22 mouse cellular contexts compared by ENCODE assay signal in the genomic region with DNA sequence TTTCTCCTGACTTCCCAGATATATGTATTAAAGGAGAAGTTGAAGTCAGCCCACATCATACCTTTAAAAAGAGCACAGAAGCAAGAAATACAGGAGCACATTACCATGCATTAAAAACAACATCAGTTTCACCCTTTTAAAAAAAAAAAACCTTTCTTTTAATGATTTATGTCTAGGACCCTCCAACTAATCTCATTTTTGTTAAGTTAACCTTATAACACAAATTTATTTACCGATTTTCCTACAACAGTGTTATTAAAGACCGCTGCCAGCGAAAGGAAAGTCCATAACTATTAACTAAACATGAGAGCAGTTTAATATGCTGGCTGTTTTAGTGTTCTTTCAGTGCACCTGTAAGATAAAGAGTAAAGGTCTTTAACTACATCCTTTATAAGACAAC. TPM values are rescaled to one million over a fixed set of nuclear protein-coding genes. Genes with fewer than 3 reads are reported as not detected.
DNase-seq lines count a peak whose midpoint lies in the region; ATAC-seq lines count a peak whose summit lies in the region.
"Had no signal": no experiment of that assay in that cellular context is flagged by ENCODE, and none has a peak within 500 bp of the region (broad histone marks: within the 10 kb centered on the region; RNA-seq: fewer than 3 reads in every experiment).

No protein-coding gene starts in this region.

- H3K4me3 ChIP-seq in heart, embryonic 11.5 days (ENCODE audit: low read depth, low read length), result peak overlapping the region; percentile 73
- no peak overlapping the region for H3K4me3 ChIP-seq in midbrain, embryonic 11.5 days (ENCODE audit: low read depth, low read length)
- H3K4me3 ChIP-seq in midbrain, embryonic 10.5 days, result no peak overlapping the region
- peak overlapping the region; percentile 86 for H3K4me3 ChIP-seq in limb, embryonic 10.5 days
- H3K4me3 ChIP-seq: gastrocnemius, adult 2 months had no signal

- no peak overlapping the region; the same call in 1 of the 2 replicates for H3K4me2 ChIP-seq in heart, embryonic 11.5 days
- no peak overlapping the region for H3K4me2 ChIP-seq in midbrain, embryonic 11.5 days
- H3K4me2 ChIP-seq: liver, embryonic 11.5 days had no signal

- WGBS in heart, embryonic 11.5 days (ENCODE audit: insufficient replicate concordance), result 32% methylated on average over 3 of the region's 3 CpGs
- 14% methylated on average over 3 of the region's 3 CpGs for WGBS in midbrain, embryonic 11.5 days
- 12% methylated on average over 3 of the region's 3 CpGs for WGBS in midbrain, embryonic 10.5 days
- WGBS in limb, embryonic 10.5 days, result 13% methylated on average over 3 of the region's 3 CpGs

- peaks cover 26% of the 10 kb centered on the region for H3K27me3 ChIP-seq in heart, embryonic 11.5 days (ENCODE audit: control insufficient read depth, insufficient read depth, low read length)
- H3K27me3 ChIP-seq in midbrain, embryonic 11.5 days (ENCODE audit: control insufficient read depth, insufficient read depth, low read length), result peaks cover 69% of the 10 kb centered on the region
- H3K27me3 ChIP-seq in midbrain, embryonic 10.5 days (ENCODE audit: low read depth, poor library complexity, severe bottlenecking), result peaks cover 100% of the 10 kb centered on the region
- peaks cover 67% of the 10 kb centered on the region for H3K27me3 ChIP-seq in limb, embryonic 10.5 days (ENCODE audit: low read depth, poor library complexity, severe bottlenecking)
- H3K27me3 ChIP-seq: CH12.LX had no signal

- no peak overlapping the region for H3K9ac ChIP-seq in heart, embryonic 11.5 days (ENCODE audit: low read depth, low read length)
- no peak overlapping the region for H3K9ac ChIP-seq in midbrain, embryonic 11.5 days (ENCODE audit: low read length)

- intact Hi-C loops in heart, postnatal 14 days (cut with DNase I), result no loop called here

- no peak for DNase-seq in heart, postnatal 14 days
- DNase-seq in midbrain, embryonic 11.5 days (ENCODE audit: low spot score, missing footprints), result peak; percentile 92
- no peak for DNase-seq in midbrain, embryonic 10.5 days (ENCODE audit: low spot score)
- no peak for DNase-seq in limb, embryonic 10.5 days (ENCODE audit: low spot score)
- DNase-seq in T-cell, adult 2 months (ENCODE audit: low spot score), result no peak
- DNase-seq in c-Kit-positive CD71-positive TER-119-positive erythroid progenitor cells, embryonic 14.5 days (ENCODE audit: low spot score), result no peak
- DNase-seq: adrenal gland, postnatal 36 days; cerebellum, adult 18-20 months; cerebellum, postnatal 25 days; gastrocnemius, adult 2 months; kidney, adult 11 months; lung, adult 18-20 months; lung, postnatal 4 days; right cerebral cortex, postnatal 14 days; spleen, adult 18-20 months; thymus, postnatal 36 days had no signal

- H3K36me3 ChIP-seq in heart, embryonic 11.5 days (ENCODE audit: control insufficient read depth, insufficient read depth, low read length), result no peaks in the 10 kb centered on the region
- H3K36me3 ChIP-seq in midbrain, embryonic 11.5 days (ENCODE audit: control insufficient read depth, insufficient read depth, low read length), result no peaks in the 10 kb centered on the region
- no peaks in the 10 kb centered on the region for H3K36me3 ChIP-seq in midbrain, embryonic 10.5 days
- H3K36me3 ChIP-seq in limb, embryonic 10.5 days, result peaks cover 24% of the 10 kb centered on the region
- H3K36me3 ChIP-seq: forebrain, embryonic 10.5 days had no signal

- no peak for ATAC-seq in heart, embryonic 11.5 days (replicated peaks; ENCODE audit: insufficient number of reproducible peaks, low FRiP score, low TSS enrichment)
- no peak for ATAC-seq in midbrain, embryonic 11.5 days (ENCODE audit: low FRiP score)

- no peak overlapping the region for H3K27ac ChIP-seq in heart, embryonic 11.5 days (ENCODE audit: low read depth, low read length)
- no peak overlapping the region for H3K27ac ChIP-seq in midbrain, embryonic 11.5 days (ENCODE audit: low read depth, low read length)
- no peak overlapping the region for H3K27ac ChIP-seq in midbrain, embryonic 10.5 days (replicated peaks)
- H3K27ac ChIP-seq in limb, embryonic 10.5 days, result peak overlapping the region; percentile 98; the same call in 1 of the 2 replicates
- H3K27ac ChIP-seq: forebrain, embryonic 10.5 days; gastrocnemius, adult 2 months had no signal

- H3K9me3 ChIP-seq in heart, embryonic 11.5 days (replicated peaks; ENCODE audit: control insufficient read depth, low read length), result no peaks in the 10 kb centered on the region
- no peaks in the 10 kb centered on the region for H3K9me3 ChIP-seq in midbrain, embryonic 11.5 days (ENCODE audit: control insufficient read depth, low read length)
- no peaks in the 10 kb centered on the region for H3K9me3 ChIP-seq in midbrain, embryonic 10.5 days (replicated peaks)
- no peaks in the 10 kb centered on the region for H3K9me3 ChIP-seq in limb, embryonic 10.5 days (replicated peaks)
- H3K9me3 ChIP-seq: forebrain, embryonic 10.5 days had no signal

- H3K4me1 ChIP-seq in heart, embryonic 11.5 days (ENCODE audit: control insufficient read depth, insufficient read depth, low read length), result peaks cover 2% of the 10 kb centered on the region; the same call in 1 of the 2 replicates
- peaks cover 15% of the 10 kb centered on the region for H3K4me1 ChIP-seq in midbrain, embryonic 11.5 days (ENCODE audit: control insufficient read depth, insufficient read depth, low read length)
- H3K4me1 ChIP-seq in midbrain, embryonic 10.5 days, result peaks cover 27% of the 10 kb centered on the region
- peaks cover 49% of the 10 kb centered on the region for H3K4me1 ChIP-seq in limb, embryonic 10.5 days

RNA-seq across cellular contexts. Expression of gene Tbx18, which starts 3.0 kb away (rescaled TPM):
- polyA plus RNA-seq in heart, embryonic 11.5 days (2014; fragmentation: Nextera tagmentation; extraction: Ambion mirVana), result 15.9 and 16.7 TPM in 2 replicates
- total RNA-seq in heart, postnatal 14 days (2021), result 1 to 10 TPM; 5.1 to 7.8 TPM
- polyA plus RNA-seq in midbrain, embryonic 11.5 days (2014; fragmentation: Nextera tagmentation; extraction: Ambion mirVana), result 5.5 and 5.6 TPM in 2 replicates
- 3.9 and 4.2 TPM in 2 replicates for polyA plus RNA-seq in midbrain, embryonic 10.5 days (2016; fragmentation: Nextera tagmentation; extraction: Ambion mirVana)
- 12.6 and 28.3 TPM in 2 replicates for polyA plus RNA-seq in limb, embryonic 10.5 days (2016; fragmentation: Nextera tagmentation; extraction: Ambion mirVana)
- total RNA-seq: CH12.LX; granulocyte monocyte progenitor cell, adult 5-6 weeks; MEL had no signal

Comparison
In these comparisons a context has a peak if more than half of its experiments do, and no peak if none do; other contexts are left out.
1. H3K4me3 ChIP-seq: peak in heart, embryonic 11.5 days (single experiment) and limb, embryonic 10.5 days (single experiment); none in midbrain, embryonic 11.5 days (single experiment) and midbrain, embryonic 10.5 days (single experiment).